Mouse (Mus musculus) ES-E14 (cell line): Measurements from ENCODE around the gene Ctnnd2. TPM values are rescaled to one million over a fixed set of nuclear protein-coding genes. Genes with fewer than 3 reads are reported as not detected.
A peak's percentile ranks its signal among the peaks of the same experiment; 100 is the strongest.
"Not testable (repeated sequence)": the region's sequence is repeated elsewhere in the genome, so short reads cannot be mapped to it uniquely, and the experiment has no call there.

Source experiments
- DNase-seq: peaks from one replicate; pipeline ENCODE4 v3.0.0-alpha.2; 2013; ENCODE audit warnings: low read depth, low spot score
- H3K27ac ChIP-seq: 2 replicates; pipeline ENCODE4 v1.5.1; 2012; ENCODE audit warnings: low read depth, mild to moderate bottlenecking, low read length, moderate library complexity, mixed read lengths; ENCODE audit not compliant: poor library complexity, insufficient read depth, severe bottlenecking
- H3K36me3 ChIP-seq: 2 replicates; pipeline ENCODE4 v1.6.1; 2012; ENCODE audit warnings: mild to moderate bottlenecking, low read length, moderate library complexity, mixed read lengths; ENCODE audit not compliant: control insufficient read depth, poor library complexity, insufficient read depth, severe bottlenecking
- H3K4me1 ChIP-seq, 2 experiments: fragments of 150-350 bp in 1 of 2; sonication (generic) in 1 of 2; 2 replicates each; pipeline ENCODE4 v1.6.1; 2012; ENCODE audit warnings: low read length in 2 of 2, mild to moderate bottlenecking in 1 of 2, mixed read lengths in 1 of 2; ENCODE audit not compliant: control insufficient read depth in 2 of 2, insufficient read depth in 2 of 2, poor library complexity in 1 of 2
- H3K4me3 ChIP-seq, 2 experiments: fragments of 150-350 bp in 1 of 2; sonication (generic) in 1 of 2; 2 replicates each; pipeline ENCODE4 v1.5.1; 2012; ENCODE audit warnings: low read length in 2 of 2, low read depth in 1 of 2, mild to moderate bottlenecking in 1 of 2, mixed read lengths in 1 of 2; ENCODE audit not compliant: insufficient read depth in 1 of 2, poor library complexity in 1 of 2, severe bottlenecking in 1 of 2
- H3K9ac ChIP-seq: 2 replicates; pipeline ENCODE4 v1.6.1; 2012; ENCODE audit warnings: low read depth, mild to moderate bottlenecking, low read length, mixed read lengths; ENCODE audit not compliant: poor library complexity, insufficient read depth, severe bottlenecking
- H3K9me3 ChIP-seq: fragments of 150-350 bp; sonication (generic); 2 replicates; pipeline ENCODE4 v1.6.1; 2012; ENCODE audit warnings: low read depth, mild to moderate bottlenecking, low read length; ENCODE audit not compliant: control insufficient read depth, insufficient read depth
- CHD2 ChIP-seq: IDR thresholded peaks from 2 replicates; pipeline ENCODE4 v1.6.1; 2014; ENCODE audit warnings: mild to moderate bottlenecking, low read depth, low read length, inconsistent platforms
- HCFC1 ChIP-seq: IDR thresholded peaks from 2 replicates; pipeline ENCODE4 v1.6.1; 2012; ENCODE audit warnings: low read length, inconsistent platforms, borderline replicate concordance; ENCODE audit not compliant: insufficient read depth
- MAFK ChIP-seq: IDR thresholded peaks from 2 replicates; pipeline ENCODE4 v1.6.1; 2014; ENCODE audit warnings: mild to moderate bottlenecking, low read depth, low read length, inconsistent platforms; ENCODE audit not compliant: insufficient read depth
- ZC3H11A ChIP-seq: IDR thresholded peaks from 2 replicates; pipeline ENCODE4 v1.6.1; 2012; ENCODE audit warnings: low read depth, mild to moderate bottlenecking, inconsistent platforms, low read length, borderline replicate concordance
- ZNF384 ChIP-seq: IDR thresholded peaks from 2 replicates; pipeline ENCODE4 v1.6.1; 2012; ENCODE audit warnings: low read depth, low read length, inconsistent platforms
- in situ Hi-C, 2 experiments: fragments of 600-800 bp; cut with MboI; formaldehyde crosslinking; loops; one replicate each; pipeline ENCODE4 v1.15.1; 2025; ENCODE audit warnings: low sequenced_read_pairs in 2 of 2, inconsistent platforms in 1 of 2; ENCODE audit not compliant: unreplicated experiment in 2 of 2
- total RNA-seq: library from RNA; depleted of rRNA; stranded (reverse); fragments of 300-350 nt; gene quantifications from 2 replicates; pipeline ENCODE4 v1.2.3, GENCODE M21; 2012; rRNA removed

Ctnnd2 gene
- 2.4 and 3.6 TPM in 2 replicates for total RNA-seq

GRCm38 (mm10) chr15:30172391-30173281 lies at the start of gene Ctnnd2:
Gene Ctnnd2, plus strand, starts transcription at chr15:30172593.
- in situ Hi-C loops = no loop called here
- no peak within 1 kb of the TSS for H3K27ac ChIP-seq
- peaks cover 0 to 3% of the 10 kb centered on the region in 2 experiments; a peak in 1 of 4 replicates for H3K4me1 ChIP-seq
- H3K9me3 ChIP-seq = no peaks in the 10 kb centered on the region
- DNase-seq = peak; percentile 56
- peak within 1 kb of the TSS; percentile 42 for H3K9ac ChIP-seq
- TF ChIP-seq ZNF384 = no peak
- TF ChIP-seq ZC3H11A = no peak
- TF ChIP-seq HCFC1 = no peak
- no peak for TF ChIP-seq CHD2
- no peak for TF ChIP-seq MAFK
- H3K4me3 ChIP-seq = peak within 1 kb of the TSS; percentile 75 to 83
- H3K36me3 ChIP-seq = no peaks in the 10 kb centered on the region

GRCm38 (mm10) chr15:30130705-30131104 lies 41.7 kb upstream of the Ctnnd2 start:
- H3K36me3 ChIP-seq = no peaks in the 10 kb centered on the region
- no peaks in the 10 kb centered on the region for H3K9me3 ChIP-seq
- DNase-seq = no peak
- H3K4me1 ChIP-seq = no peaks in the 10 kb centered on the region
- H3K4me3 ChIP-seq = no peak overlapping the region
- in situ Hi-C loops = no loop called here
- no peak overlapping the region for H3K9ac ChIP-seq
- no peak for TF ChIP-seq ZC3H11A
- no peak for TF ChIP-seq CHD2
- no peak for TF ChIP-seq ZNF384
- no peak for TF ChIP-seq HCFC1
- no peak for TF ChIP-seq MAFK
- no peak overlapping the region for H3K27ac ChIP-seq

- DNase-seq, H3K36me3 ChIP-seq, H3K4me1 ChIP-seq, H3K4me3 ChIP-seq, in situ Hi-C loops, H3K9me3 ChIP-seq, H3K27ac ChIP-seq, H3K9ac ChIP-seq: not testable (repeated sequence)
Measured at GRCm38 (mm10) chr15:30139626-30140025, 32.8 kb upstream of the Ctnnd2 start.

- H3K27ac ChIP-seq = no peak overlapping the region
- no peak overlapping the region for H3K4me3 ChIP-seq
- H3K36me3 ChIP-seq = no peaks in the 10 kb centered on the region
- no peaks in the 10 kb centered on the region for H3K9me3 ChIP-seq
- no peak for DNase-seq
- in situ Hi-C loops = no loop called here
- H3K4me1 ChIP-seq = no peaks in the 10 kb centered on the region
- H3K9ac ChIP-seq = no peak overlapping the region
- TF ChIP-seq ZC3H11A (no peak), HCFC1 (no peak)
Measured at GRCm38 (mm10) chr15:30145413-30145812, 27.0 kb upstream of the Ctnnd2 start.

- Histone ChIP-seq H3K9ac (no peak overlapping the region), H3K36me3 (no peaks in the 10 kb centered on the region), H3K27ac (no peak overlapping the region), H3K9me3 (no peaks in the 10 kb centered on the region), H3K4me1 (no peaks in the 10 kb centered on the region; a peak in 1 of 4 replicates), H3K4me3 (no peak overlapping the region)
- no peak for DNase-seq
- in situ Hi-C loops = no loop called here
- TF ChIP-seq ZC3H11A (no peak), HCFC1 (no peak), MAFK (no peak), ZNF384 (no peak), CHD2 (no peak)
Measured at GRCm38 (mm10) chr15:30152176-30152575, 20.2 kb upstream of the Ctnnd2 start.
